Mouse (Mus musculus) heart, embryonic 13.5 days (tissue): ENCODE measurements around the gene Nphp1. TPM values are rescaled to one million over a fixed set of nuclear protein-coding genes. Genes with fewer than 3 reads are reported as not detected.

Experiments
- ATAC-seq: fragments of 200-750 bp; cut with Nextera tagmentation; 2 replicates; pipeline ENCODE4 v1.8.0; 2017; ENCODE audit warnings: moderate TSS enrichment; ENCODE audit not compliant: insufficient number of reproducible peaks, low FRiP score, low TSS enrichment; ENCODE audit errors: extremely low read depth
- H3K27ac ChIP-seq: fragments of 300-500 bp; sonication (generic); replicated peaks from 2 replicates; pipeline ENCODE4 v1.5.1; 2015; ENCODE audit warnings: moderate library complexity, mild to moderate bottlenecking, inconsistent platforms
- H3K27me3 ChIP-seq: fragments of 300-500 bp; sonication (generic); replicated peaks from 2 replicates; pipeline ENCODE4 v1.6.1; 2015; ENCODE audit warnings: mild to moderate bottlenecking, inconsistent platforms
- H3K36me3 ChIP-seq: fragments of 300-500 bp; sonication (generic); 2 replicates; pipeline ENCODE4 v1.6.1; 2015; ENCODE audit warnings: mild to moderate bottlenecking, inconsistent platforms
- H3K4me1 ChIP-seq: fragments of 300-500 bp; sonication (generic); 2 replicates; pipeline ENCODE4 v1.6.1; 2015; ENCODE audit warnings: inconsistent platforms
- H3K4me2 ChIP-seq: fragments of 300-500 bp; sonication (generic); 2 replicates; pipeline ENCODE4 v1.6.1; 2015; ENCODE audit warnings: inconsistent platforms, mild to moderate bottlenecking, moderate library complexity
- H3K4me3 ChIP-seq: fragments of 300-500 bp; sonication (generic); 2 replicates; pipeline ENCODE4 v1.5.1; 2015; ENCODE audit warnings: moderate library complexity, mild to moderate bottlenecking, inconsistent platforms
- H3K9ac ChIP-seq: fragments of 300-500 bp; sonication (generic); 2 replicates; pipeline ENCODE4 v1.6.1; 2015; ENCODE audit warnings: inconsistent platforms, mild to moderate bottlenecking, moderate library complexity
- H3K9me3 ChIP-seq: fragments of 300-500 bp; sonication (generic); 2 replicates; pipeline ENCODE4 v1.6.1; 2016; ENCODE audit warnings: inconsistent platforms
- WGBS: fragments of 180-500 bp; shearing (Covaris S2); methylation state at CpG from one replicate; pipeline ENCODE4 v1.1.7; 2015; ENCODE audit warnings: mixed read lengths; 5-methylcytosine and 5-hydroxymethylcytosine counted together
- polyA plus RNA-seq: library from polyadenylated mRNA; unstranded; fragments of >200 nt; fragmentation: Nextera tagmentation; extraction: Ambion mirVana; gene quantifications from 2 replicates; pipeline ENCODE4 v1.2.1, GENCODE M21; 2015

Nphp1 gene
- polyA plus RNA-seq, 1 experiment from 2014 or later, result 16.4 TPM

GRCm38 (mm10) chr2:127723193-127723592, 65.5 kb downstream of the Nphp1 start:
- peak overlapping the region; percentile 95 for H3K27ac ChIP-seq

GRCm38 (mm10) chr2:127722176-127722892, 66.4 kb downstream of the Nphp1 start:
- Histone ChIP-seq H3K9me3 (no peaks in the 10 kb centered on the region), H3K4me1 (peaks cover 33% of the 10 kb centered on the region), H3K27me3 (no peaks in the 10 kb centered on the region), H3K9ac (no peak overlapping the region), H3K36me3 (no peaks in the 10 kb centered on the region), H3K4me2 (no peak overlapping the region), H3K4me3 (no peak overlapping the region), H3K27ac (peak overlapping the region; percentile 95)
- WGBS, result 25% methylated on average over 7 of the region's 7 CpGs
- peak; percentile 67; the same call in 1 of the 2 replicates for ATAC-seq

More at GRCm38 (mm10) chr2:127723193-127723592, 65.5 kb downstream of the Nphp1 start:
- Histone ChIP-seq H3K4me3 (no peak overlapping the region), H3K4me1 (peaks cover 35% of the 10 kb centered on the region), H3K36me3 (no peaks in the 10 kb centered on the region), H3K9me3 (no peaks in the 10 kb centered on the region), H3K9ac (no peak overlapping the region; the same call in 1 of the 2 replicates), H3K4me2 (no peak overlapping the region), H3K27me3 (no peaks in the 10 kb centered on the region; the same call in 1 of the 2 replicates)
- no peak for ATAC-seq
- WGBS, result 45% methylated on average over 4 of the region's 4 CpGs

- ATAC-seq, result no peak
- H3K36me3 ChIP-seq, result no peaks in the 10 kb centered on the region
- 67% methylated on average over 8 of the region's 8 CpGs for WGBS
- H3K4me1 ChIP-seq, result peaks cover 30% of the 10 kb centered on the region
- H3K9me3 ChIP-seq, result no peaks in the 10 kb centered on the region
- no peak overlapping the region for H3K4me2 ChIP-seq
- no peak overlapping the region for H3K9ac ChIP-seq
- no peaks in the 10 kb centered on the region for H3K27me3 ChIP-seq
- no peak overlapping the region for H3K4me3 ChIP-seq
- H3K27ac ChIP-seq, result no peak overlapping the region
Observed at GRCm38 (mm10) chr2:127718839-127719468, 69.7 kb downstream of the Nphp1 start.

GRCm38 (mm10) chr2:127714726-127715125, 74.0 kb downstream of the Nphp1 start:
- H3K4me1 ChIP-seq, result no peaks in the 10 kb centered on the region
- H3K27ac ChIP-seq, result no peak overlapping the region
- H3K36me3 ChIP-seq, result no peaks in the 10 kb centered on the region
- H3K4me3 ChIP-seq, result no peak overlapping the region
- no peak overlapping the region for H3K9ac ChIP-seq
- no peaks in the 10 kb centered on the region for H3K9me3 ChIP-seq
- no peak overlapping the region for H3K4me2 ChIP-seq
- no peak for ATAC-seq
- WGBS, result 73% methylated on average over 3 of the region's 3 CpGs
- no peaks in the 10 kb centered on the region for H3K27me3 ChIP-seq

GRCm38 (mm10) chr2:127708792-127709191, 79.9 kb downstream of the Nphp1 start:
- WGBS, result 80% methylated on average over 3 of the region's 3 CpGs
- Histone ChIP-seq H3K4me1 (no peaks in the 10 kb centered on the region), H3K4me3 (no peak overlapping the region), H3K27me3 (no peaks in the 10 kb centered on the region; the same call in 1 of the 2 replicates), H3K36me3 (no peaks in the 10 kb centered on the region), H3K9ac (no peak overlapping the region), H3K27ac (no peak overlapping the region), H3K9me3 (no peaks in the 10 kb centered on the region), H3K4me2 (no peak overlapping the region)
- ATAC-seq, result no peak

GRCm38 (mm10) chr2:127708060-127708459, 80.6 kb downstream of the Nphp1 start:
- Histone ChIP-seq H3K9ac (no peak overlapping the region), H3K36me3 (no peaks in the 10 kb centered on the region), H3K27me3 (no peaks in the 10 kb centered on the region; the same call in 1 of the 2 replicates), H3K4me2 (no peak overlapping the region), H3K4me3 (no peak overlapping the region), H3K9me3 (no peaks in the 10 kb centered on the region), H3K27ac (no peak overlapping the region), H3K4me1 (no peaks in the 10 kb centered on the region)
- 49% methylated on average over 3 of the region's 3 CpGs for WGBS
- ATAC-seq, result no peak

GRCm38 (mm10) chr2:127705267-127705666, 83.4 kb downstream of the Nphp1 start:
- no peak overlapping the region for H3K27ac ChIP-seq
- WGBS, result 76% methylated on average over 6 of the region's 6 CpGs
- no peak overlapping the region for H3K9ac ChIP-seq
- no peak overlapping the region for H3K4me2 ChIP-seq
- H3K4me1 ChIP-seq, result no peaks in the 10 kb centered on the region
- ATAC-seq, result no peak
- no peaks in the 10 kb centered on the region for H3K9me3 ChIP-seq
- H3K4me3 ChIP-seq, result no peak overlapping the region
- no peaks in the 10 kb centered on the region for H3K36me3 ChIP-seq
- no peaks in the 10 kb centered on the region; the same call in 1 of the 2 replicates for H3K27me3 ChIP-seq

Other genes with a start within 250 kb of the Nphp1 start
- gene Prom2, start 247.4 kb downstream of the Nphp1 start, polyA plus RNA-seq, result 0.10 and 0.19 TPM in 2 replicates
- gene Zfp661, start 201.8 kb downstream of the Nphp1 start, polyA plus RNA-seq, result 1.8 and 2.5 TPM in 2 replicates
- 123 and 136 TPM in 2 replicates for gene Mrps5, start 201.7 kb downstream of the Nphp1 start, polyA plus RNA-seq
- gene Mal, start 132.2 kb downstream of the Nphp1 start, polyA plus RNA-seq, result 1.6 and 2.0 TPM in 2 replicates
- 5.4 and 5.9 TPM in 2 replicates for gene Mall, start 59.0 kb downstream of the Nphp1 start, polyA plus RNA-seq
- gene Mtln, start 3.6 kb upstream of the Nphp1 start, polyA plus RNA-seq, result 43.2 and 45.1 TPM in 2 replicates
- 40.6 and 43.4 TPM in 2 replicates for gene Bub1, start 43.0 kb upstream of the Nphp1 start, polyA plus RNA-seq
- 0.11 and 0.12 TPM in 2 replicates for gene Acoxl, start 50.0 kb upstream of the Nphp1 start, polyA plus RNA-seq